Mouse (Mus musculus) kidney, postnatal 4 days (tissue): Measurements from ENCODE around the gene Irak1bp1.

ENCODE experiments used
- DNase-seq, 2 experiments: peaks; one replicate each; pipeline ENCODE4 v3.0.0; 2021; ENCODE audit warnings: mixed read lengths in 2 of 2

Gene Irak1bp1

DNA sequence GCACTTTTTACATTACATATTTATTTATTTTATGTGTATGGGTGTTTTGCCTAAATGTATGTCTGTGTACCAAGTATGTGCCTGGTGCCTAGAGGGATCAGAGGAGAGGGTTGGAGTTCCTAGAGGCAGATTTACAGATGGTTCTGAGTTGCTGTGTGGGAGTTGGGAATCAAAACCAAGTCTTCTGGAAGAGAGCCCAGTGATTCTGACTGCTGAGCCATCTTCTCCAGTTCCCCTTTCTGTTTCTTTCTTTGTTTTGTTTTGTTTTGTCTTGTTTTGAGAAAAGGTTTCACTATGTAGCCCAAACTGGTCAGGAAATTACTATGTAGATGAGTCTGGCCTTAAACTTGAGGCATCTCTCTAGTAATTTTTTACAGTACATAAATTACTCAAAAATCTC lies 59.3 kb downstream of the Irak1bp1 start:
- no peak for DNase-seq
